Mouse (Mus musculus): ENCODE measurements at regions not wholly inside any gene's neighbourhood (a gene's known extent, or its start where the extent isn't known, plus 50 kb on each side); places are given as distances from the start of the nearest gene placed in this dataset.
A peak's percentile ranks its signal among the peaks of the same experiment; 100 is the strongest.

DNA sequence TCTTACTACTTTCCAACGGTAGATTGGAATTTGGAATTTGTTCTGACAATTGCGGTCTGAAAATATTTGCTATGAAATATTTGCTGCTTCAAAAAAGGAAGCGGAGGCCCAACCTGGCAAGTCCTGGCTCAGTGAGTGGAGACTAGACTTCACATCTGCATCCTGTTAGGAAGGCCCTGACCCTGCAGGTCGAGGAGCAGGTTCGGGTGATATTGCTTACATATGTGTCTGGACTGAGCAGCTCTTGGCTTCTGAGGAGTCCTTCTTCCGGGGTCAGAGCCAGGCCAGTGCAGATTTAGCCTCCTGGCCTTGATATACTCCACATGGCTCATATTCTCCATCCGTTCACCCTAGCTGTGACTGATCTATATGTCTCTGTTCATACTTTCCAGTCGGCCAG lies 1026.6 kb downstream of the Bcl11a start:
- peaks cover 7% of the 10 kb centered on the region; the same call in 1 of the 2 replicates for H3K4me1 ChIP-seq (ENCODE audit: control insufficient read depth, insufficient read depth, low read length)
- whole genome bisulfite sequencing, result 9% methylated on average over 8 of the region's 8 CpGs
- no peaks in the 10 kb centered on the region for H3K9me3 ChIP-seq (ENCODE audit: control insufficient read depth, low read length)
- no peak overlapping the region for H3K4me3 ChIP-seq (ENCODE audit: low read depth, low read length)
- H3K4me2 ChIP-seq (ENCODE audit: low read depth, severe bottlenecking), result no peak overlapping the region
- ATAC-seq (ENCODE audit: insufficient number of reproducible peaks, low FRiP score, low TSS enrichment, low read depth) (peak; percentile 92), DNase-seq (ENCODE audit: low spot score) (peak; percentile 83)
- no peak overlapping the region for H3K9ac ChIP-seq (ENCODE audit: low read length)
- H3K27ac ChIP-seq (replicated peaks; ENCODE audit: low read depth, low read length), result peak overlapping the region; percentile 36; the same call in 1 of the 2 replicates
- no peaks in the 10 kb centered on the region for H3K27me3 ChIP-seq (ENCODE audit: control insufficient read depth, insufficient read depth, low read length)
- H3K36me3 ChIP-seq (ENCODE audit: control insufficient read depth, insufficient read depth, low read length), result no peaks in the 10 kb centered on the region

DNA sequence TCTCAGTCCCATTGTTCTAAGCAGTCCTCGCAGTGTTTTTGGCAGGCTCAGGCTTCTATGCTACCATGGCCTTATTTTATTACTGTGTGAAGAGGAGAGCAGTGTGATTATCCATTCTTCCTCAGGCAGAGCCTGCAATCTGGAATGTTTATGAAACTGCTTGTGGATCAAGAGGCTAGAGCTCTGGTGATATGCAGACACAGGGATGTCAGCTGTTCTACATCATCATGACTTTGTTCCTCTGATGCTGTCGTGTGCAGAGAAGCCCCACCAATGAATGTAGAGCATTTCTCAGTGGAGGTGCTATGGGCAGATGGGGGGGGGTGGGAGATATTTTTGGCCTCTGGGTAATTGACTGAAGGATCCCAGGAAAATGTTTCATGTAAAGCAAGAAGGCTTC lies 1046.6 kb downstream of the Bcl11a start:
- Histone ChIP-seq H3K9ac (ENCODE audit: low read length) (no peak overlapping the region), H3K4me3 (ENCODE audit: low read depth, low read length) (no peak overlapping the region), H3K36me3 (ENCODE audit: control insufficient read depth, insufficient read depth, low read length) (no peaks in the 10 kb centered on the region), H3K4me1 (ENCODE audit: control insufficient read depth, insufficient read depth, low read length) (no peaks in the 10 kb centered on the region), H3K27me3 (ENCODE audit: control insufficient read depth, insufficient read depth, low read length) (no peaks in the 10 kb centered on the region), H3K27ac (replicated peaks; ENCODE audit: low read depth, low read length) (no peak overlapping the region), H3K9me3 (ENCODE audit: control insufficient read depth, low read length) (no peaks in the 10 kb centered on the region), H3K4me2 (ENCODE audit: low read depth, severe bottlenecking) (no peak overlapping the region)
- ATAC-seq (ENCODE audit: insufficient number of reproducible peaks, low FRiP score, low TSS enrichment, low read depth), result no peak
- WGBS, result 52% methylated on average over 2 of the region's 2 CpGs
- no peak for DNase-seq (ENCODE audit: low spot score)

DNA sequence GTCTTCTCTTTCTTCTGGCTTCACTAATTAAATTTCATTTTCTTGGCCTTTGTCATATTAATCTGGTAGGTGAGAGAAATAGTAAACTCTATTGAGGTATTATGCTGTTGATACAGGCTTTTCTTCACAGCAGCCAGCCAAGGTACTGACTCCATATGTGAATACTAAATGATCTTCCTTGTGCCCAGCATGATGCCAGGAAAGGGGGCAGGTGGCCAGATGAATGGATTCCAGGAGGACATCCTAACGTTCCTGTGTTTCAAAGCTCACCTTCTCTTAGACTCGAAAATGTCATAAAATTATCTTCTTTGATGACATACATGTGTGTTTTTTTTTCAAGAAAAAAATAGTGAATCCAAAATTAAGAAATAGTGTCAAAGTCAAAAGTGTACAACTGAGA lies 1064.4 kb downstream of the Bcl11a start:
- Histone ChIP-seq H3K9me3 (ENCODE audit: control insufficient read depth, low read length) (no peaks in the 10 kb centered on the region), H3K4me3 (ENCODE audit: low read depth, low read length) (no peak overlapping the region), H3K27me3 (ENCODE audit: control insufficient read depth, insufficient read depth, low read length) (no peaks in the 10 kb centered on the region), H3K36me3 (ENCODE audit: control insufficient read depth, insufficient read depth, low read length) (no peaks in the 10 kb centered on the region), H3K4me1 (ENCODE audit: control insufficient read depth, insufficient read depth, low read length) (no peaks in the 10 kb centered on the region), H3K9ac (ENCODE audit: low read length) (no peak overlapping the region), H3K27ac (replicated peaks; ENCODE audit: low read depth, low read length) (no peak overlapping the region), H3K4me2 (ENCODE audit: low read depth, severe bottlenecking) (no peak overlapping the region)
- ATAC-seq (ENCODE audit: insufficient number of reproducible peaks, low FRiP score, low TSS enrichment, low read depth) (no peak), DNase-seq (ENCODE audit: low spot score) (no peak)
- 71% methylated on average over 2 of the region's 2 CpGs for WGBS

DNA sequence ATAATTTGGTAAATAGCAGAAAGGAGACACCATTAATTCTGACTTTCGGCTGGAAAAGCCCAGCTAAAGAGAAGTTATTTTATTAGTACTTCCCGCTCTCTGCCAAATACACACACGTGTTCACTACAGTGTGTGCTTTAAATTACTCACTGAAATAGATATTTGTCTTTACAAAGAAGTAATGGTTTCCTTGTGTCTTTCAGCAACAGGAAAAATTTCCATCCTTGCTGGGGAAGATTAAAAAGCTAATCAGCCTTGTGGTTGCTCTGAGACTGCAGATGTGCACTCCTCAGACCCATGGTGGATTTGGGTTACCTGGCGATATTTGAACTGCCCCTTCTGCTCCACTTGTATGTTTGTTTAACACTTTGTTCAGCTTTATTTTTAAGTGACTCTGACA lies 1065.0 kb downstream of the Bcl11a start:
- Histone ChIP-seq H3K9ac (ENCODE audit: low read length) (no peak overlapping the region), H3K27ac (replicated peaks; ENCODE audit: low read depth, low read length) (no peak overlapping the region), H3K27me3 (ENCODE audit: control insufficient read depth, insufficient read depth, low read length) (no peaks in the 10 kb centered on the region), H3K4me2 (ENCODE audit: low read depth, severe bottlenecking) (no peak overlapping the region), H3K36me3 (ENCODE audit: control insufficient read depth, insufficient read depth, low read length) (no peaks in the 10 kb centered on the region), H3K9me3 (ENCODE audit: control insufficient read depth, low read length) (no peaks in the 10 kb centered on the region), H3K4me3 (ENCODE audit: low read depth, low read length) (no peak overlapping the region), H3K4me1 (ENCODE audit: control insufficient read depth, insufficient read depth, low read length) (no peaks in the 10 kb centered on the region)
- ATAC-seq (ENCODE audit: insufficient number of reproducible peaks, low FRiP score, low TSS enrichment, low read depth) (no peak), DNase-seq (ENCODE audit: low spot score) (no peak)
- 72% methylated on average over 4 of the region's 4 CpGs for WGBS

DNA sequence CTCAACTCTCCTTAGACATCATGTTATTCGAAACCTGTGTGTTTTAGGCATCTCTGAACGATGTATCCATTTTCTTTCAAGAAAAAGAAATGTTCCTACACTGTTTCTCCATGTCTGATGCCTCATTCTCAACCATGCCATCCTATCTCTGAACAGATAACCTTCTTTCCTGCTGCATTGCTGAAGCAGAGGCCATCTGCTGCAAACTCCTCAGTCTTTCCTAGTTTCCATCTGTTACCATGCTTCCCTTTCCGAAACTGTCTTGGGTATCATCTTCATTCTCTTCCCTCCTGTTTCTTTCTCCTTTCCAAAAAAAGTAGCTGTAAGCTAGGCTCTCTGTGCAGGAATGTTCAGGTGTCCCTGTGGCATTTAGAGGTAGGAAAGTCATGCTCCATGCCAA lies 1063.3 kb downstream of the 5730522E02Rik start:
- no peaks in the 10 kb centered on the region for H3K9me3 ChIP-seq (ENCODE audit: control insufficient read depth, low read length)
- no peaks in the 10 kb centered on the region for H3K4me1 ChIP-seq (ENCODE audit: control insufficient read depth, insufficient read depth, low read length)
- no peaks in the 10 kb centered on the region for H3K27me3 ChIP-seq (ENCODE audit: control insufficient read depth, insufficient read depth, low read length)
- H3K4me2 ChIP-seq (ENCODE audit: low read depth, severe bottlenecking), result no peak overlapping the region
- DNase-seq (ENCODE audit: low spot score) (no peak), ATAC-seq (ENCODE audit: insufficient number of reproducible peaks, low FRiP score, low TSS enrichment, low read depth) (no peak)
- WGBS, result 90% methylated on average over 3 of the region's 3 CpGs
- H3K9ac ChIP-seq (ENCODE audit: low read length), result no peak overlapping the region
- no peaks in the 10 kb centered on the region for H3K36me3 ChIP-seq (ENCODE audit: control insufficient read depth, insufficient read depth, low read length)
- no peak overlapping the region for H3K4me3 ChIP-seq (ENCODE audit: low read depth, low read length)
- H3K27ac ChIP-seq (replicated peaks; ENCODE audit: low read depth, low read length), result no peak overlapping the region

DNA sequence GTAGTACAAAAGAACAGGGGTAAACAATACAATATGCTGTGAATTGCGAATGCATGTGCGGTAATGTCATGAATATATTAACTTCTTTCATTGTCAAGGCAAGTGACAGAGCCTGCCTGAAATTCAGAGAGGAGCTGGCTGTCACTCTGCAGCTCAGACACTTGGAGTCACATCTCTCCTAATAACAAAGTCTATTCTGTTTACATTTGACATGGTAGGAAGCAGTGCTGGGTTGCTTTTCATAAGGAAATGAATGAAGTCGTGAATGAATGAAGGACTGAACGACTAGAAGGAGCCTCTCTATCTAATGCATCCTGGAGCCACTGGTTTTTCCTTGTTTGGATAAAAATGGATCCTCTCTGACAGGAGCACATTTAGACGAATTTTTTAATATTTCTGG lies 1053.9 kb downstream of the 5730522E02Rik start:
- no peak overlapping the region for H3K27ac ChIP-seq (replicated peaks; ENCODE audit: low read depth, low read length)
- no peak for DNase-seq (ENCODE audit: low spot score)
- H3K9ac ChIP-seq (ENCODE audit: low read length), result no peak overlapping the region
- no peak overlapping the region for H3K4me2 ChIP-seq (ENCODE audit: low read depth, severe bottlenecking)
- ATAC-seq (ENCODE audit: insufficient number of reproducible peaks, low FRiP score, low TSS enrichment, low read depth), result no peak
- 38% methylated on average over 5 of the region's 5 CpGs for WGBS
- H3K27me3 ChIP-seq (ENCODE audit: control insufficient read depth, insufficient read depth, low read length), result no peaks in the 10 kb centered on the region
- H3K9me3 ChIP-seq (ENCODE audit: control insufficient read depth, low read length), result no peaks in the 10 kb centered on the region
- no peaks in the 10 kb centered on the region; the same call in 1 of the 2 replicates for H3K4me1 ChIP-seq (ENCODE audit: control insufficient read depth, insufficient read depth, low read length)
- H3K4me3 ChIP-seq (ENCODE audit: low read depth, low read length), result no peak overlapping the region
- no peaks in the 10 kb centered on the region for H3K36me3 ChIP-seq (ENCODE audit: control insufficient read depth, insufficient read depth, low read length)

DNA sequence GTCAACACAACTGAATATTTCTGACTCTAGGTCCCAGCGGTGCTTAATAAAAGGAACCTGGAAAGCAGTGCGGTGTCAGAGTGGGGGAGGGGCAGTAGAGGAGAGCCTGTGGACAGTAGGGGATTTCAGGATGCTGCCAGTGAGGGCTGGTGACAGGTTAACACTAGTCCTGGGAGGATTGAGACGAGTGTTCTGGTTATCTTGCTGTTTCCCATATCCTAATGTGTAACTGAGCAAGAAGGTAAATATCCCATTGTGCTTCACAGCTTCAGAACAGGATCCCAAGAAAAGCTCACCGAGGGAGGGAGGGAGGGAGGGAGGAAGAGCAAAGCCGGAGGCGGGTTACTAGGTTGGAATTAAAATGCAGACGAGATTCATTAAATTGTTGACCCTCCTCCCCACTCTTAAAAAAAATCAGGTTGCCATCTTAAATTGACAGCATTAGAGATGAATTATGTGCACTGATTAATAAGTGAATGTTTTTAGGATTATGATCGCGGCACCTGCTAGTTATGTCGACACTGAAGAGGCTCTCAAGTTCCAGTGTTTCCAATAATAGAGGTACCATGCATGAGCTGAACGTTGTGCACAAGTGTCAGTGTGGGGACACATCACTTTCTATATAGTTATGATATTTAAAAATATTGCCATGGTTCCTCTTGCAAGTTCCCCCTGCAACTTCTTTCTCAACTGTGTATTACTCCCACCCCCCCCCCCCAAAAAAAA lies 1053.3 kb downstream of the 5730522E02Rik start:
- H3K9me3 ChIP-seq (ENCODE audit: control insufficient read depth, low read length), result no peaks in the 10 kb centered on the region
- WGBS, result 39% methylated on average over 11 of the region's 11 CpGs
- H3K36me3 ChIP-seq (ENCODE audit: control insufficient read depth, insufficient read depth, low read length), result no peaks in the 10 kb centered on the region
- H3K9ac ChIP-seq (ENCODE audit: low read length), result no peak overlapping the region
- no peaks in the 10 kb centered on the region for H3K27me3 ChIP-seq (ENCODE audit: control insufficient read depth, insufficient read depth, low read length)
- DNase-seq (ENCODE audit: low spot score) (no peak), ATAC-seq (ENCODE audit: insufficient number of reproducible peaks, low FRiP score, low TSS enrichment, low read depth) (no peak)
- no peaks in the 10 kb centered on the region; the same call in 1 of the 2 replicates for H3K4me1 ChIP-seq (ENCODE audit: control insufficient read depth, insufficient read depth, low read length)
- H3K27ac ChIP-seq (replicated peaks; ENCODE audit: low read depth, low read length), result no peak overlapping the region
- H3K4me2 ChIP-seq (ENCODE audit: low read depth, severe bottlenecking), result no peak overlapping the region
- no peak overlapping the region for H3K4me3 ChIP-seq (ENCODE audit: low read depth, low read length)

DNA sequence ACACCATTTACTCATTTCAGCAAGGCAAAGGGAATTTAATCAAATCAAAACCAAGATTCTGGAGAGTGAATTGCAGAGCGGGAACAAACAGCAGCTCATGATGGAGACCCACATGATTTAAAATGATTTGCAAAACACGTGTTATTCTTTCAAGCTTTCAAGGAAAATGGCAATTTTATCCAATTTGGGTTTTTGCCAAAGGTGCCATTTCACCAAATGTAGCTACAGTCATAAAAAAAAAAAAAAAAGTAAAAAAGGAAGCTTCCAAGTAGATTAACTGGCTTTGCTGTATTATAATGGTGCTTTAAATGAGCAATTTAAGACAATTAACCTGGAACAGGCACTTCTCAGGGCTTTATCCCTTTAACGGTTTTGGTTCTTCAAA lies 1052.7 kb downstream of the 5730522E02Rik start:
- Histone ChIP-seq H3K36me3 (ENCODE audit: control insufficient read depth, insufficient read depth, low read length) (no peaks in the 10 kb centered on the region), H3K4me2 (ENCODE audit: low read depth, severe bottlenecking) (no peak overlapping the region), H3K9me3 (ENCODE audit: control insufficient read depth, low read length) (no peaks in the 10 kb centered on the region), H3K27ac (replicated peaks; ENCODE audit: low read depth, low read length) (no peak overlapping the region), H3K4me1 (ENCODE audit: control insufficient read depth, insufficient read depth, low read length) (no peaks in the 10 kb centered on the region; the same call in 1 of the 2 replicates), H3K9ac (ENCODE audit: low read length) (no peak overlapping the region), H3K27me3 (ENCODE audit: control insufficient read depth, insufficient read depth, low read length) (no peaks in the 10 kb centered on the region), H3K4me3 (ENCODE audit: low read depth, low read length) (no peak overlapping the region)
- WGBS, result 57% methylated on average over 3 of the region's 3 CpGs
- no peak for ATAC-seq (ENCODE audit: insufficient number of reproducible peaks, low FRiP score, low TSS enrichment, low read depth)
- no peak for DNase-seq (ENCODE audit: low spot score)

DNA sequence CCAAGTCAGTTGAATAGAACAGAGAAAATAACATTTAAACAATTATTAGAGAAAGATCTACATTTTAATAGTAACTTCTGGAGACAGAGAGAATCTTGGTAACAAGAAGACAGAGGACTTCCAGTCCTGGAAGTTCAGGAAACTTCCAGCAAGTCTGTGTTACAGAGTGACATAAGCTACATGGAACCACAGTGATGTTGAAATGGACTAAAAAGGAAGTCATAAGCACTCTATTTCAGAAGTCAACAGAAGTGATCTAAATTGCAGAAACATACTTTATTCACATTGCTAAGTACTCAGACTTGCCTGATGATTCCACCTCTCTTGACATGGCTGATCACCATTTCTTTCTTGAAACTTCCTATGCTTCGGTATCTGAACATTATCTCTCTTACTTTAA lies 1051.7 kb downstream of the 5730522E02Rik start:
- no peaks in the 10 kb centered on the region for H3K9me3 ChIP-seq (ENCODE audit: control insufficient read depth, low read length)
- no peak overlapping the region for H3K27ac ChIP-seq (replicated peaks; ENCODE audit: low read depth, low read length)
- no peak for DNase-seq (ENCODE audit: low spot score)
- H3K36me3 ChIP-seq (ENCODE audit: control insufficient read depth, insufficient read depth, low read length), result no peaks in the 10 kb centered on the region
- WGBS, result 91% methylated on average over 1 of the region's 1 CpGs
- no peak overlapping the region for H3K9ac ChIP-seq (ENCODE audit: low read length)
- no peaks in the 10 kb centered on the region for H3K27me3 ChIP-seq (ENCODE audit: control insufficient read depth, insufficient read depth, low read length)
- no peaks in the 10 kb centered on the region; the same call in 1 of the 2 replicates for H3K4me1 ChIP-seq (ENCODE audit: control insufficient read depth, insufficient read depth, low read length)
- ATAC-seq (ENCODE audit: insufficient number of reproducible peaks, low FRiP score, low TSS enrichment, low read depth), result no peak
- H3K4me2 ChIP-seq (ENCODE audit: low read depth, severe bottlenecking), result no peak overlapping the region
- no peak overlapping the region for H3K4me3 ChIP-seq (ENCODE audit: low read depth, low read length)

Data from limb, embryonic 11.5 days (tissue).